Mouse (Mus musculus) heart, embryonic 15.5 days (tissue): ENCODE data around the gene Pdgfc. TPM values are rescaled to one million over a fixed set of nuclear protein-coding genes. Genes with fewer than 3 reads are reported as not detected.
A peak's percentile ranks its signal among the peaks of the same experiment; 100 is the strongest.

Source experiments
- ATAC-seq: fragments of 200-750 bp; cut with Nextera tagmentation; replicated peaks from 2 replicates; pipeline ENCODE4 v1.8.0; 2017; ENCODE audit warnings: low read depth, moderate TSS enrichment; ENCODE audit not compliant: insufficient number of reproducible peaks, insufficient read depth, low FRiP score
- H3K27ac ChIP-seq: fragments of 300-500 bp; sonication (generic); 2 replicates; pipeline ENCODE4 v1.5.1; 2015; ENCODE audit warnings: mild to moderate bottlenecking, inconsistent platforms
- H3K27me3 ChIP-seq: fragments of 300-500 bp; sonication (generic); 2 replicates; pipeline ENCODE4 v1.6.1; 2015; ENCODE audit warnings: inconsistent platforms
- H3K36me3 ChIP-seq: fragments of 300-500 bp; sonication (generic); 2 replicates; pipeline ENCODE4 v1.6.1; 2015; ENCODE audit warnings: mild to moderate bottlenecking, inconsistent platforms
- H3K4me1 ChIP-seq: fragments of 300-500 bp; sonication (generic); replicated peaks from 2 replicates; pipeline ENCODE4 v1.6.1; 2015; ENCODE audit warnings: inconsistent platforms
- H3K4me2 ChIP-seq: fragments of 300-500 bp; sonication (generic); 2 replicates; pipeline ENCODE4 v1.6.1; 2015; ENCODE audit warnings: inconsistent platforms, mild to moderate bottlenecking, moderate library complexity
- H3K4me3 ChIP-seq: fragments of 300-500 bp; sonication (generic); 2 replicates; pipeline ENCODE4 v1.5.1; 2015; ENCODE audit warnings: mild to moderate bottlenecking, inconsistent platforms
- H3K9ac ChIP-seq: fragments of 300-500 bp; sonication (generic); 2 replicates; pipeline ENCODE4 v1.6.1; 2015; ENCODE audit warnings: mild to moderate bottlenecking, inconsistent platforms
- H3K9me3 ChIP-seq: fragments of 300-500 bp; sonication (generic); replicated peaks from 2 replicates; pipeline ENCODE4 v1.6.1; 2016; ENCODE audit warnings: inconsistent platforms
- WGBS: fragments of 180-500 bp; shearing (Covaris S2); methylation state at CpG from one replicate; pipeline ENCODE4 v1.1.7; 2015; ENCODE audit warnings: mixed read lengths; 5-methylcytosine and 5-hydroxymethylcytosine counted together
- polyA plus RNA-seq: library from polyadenylated mRNA; unstranded; fragments of >200 nt; fragmentation: Nextera tagmentation; extraction: Ambion mirVana; gene quantifications from 2 replicates; pipeline ENCODE4 v1.2.1, GENCODE M21; 2015

Pdgfc gene
- 2.6 and 4.3 TPM in 2 replicates for polyA plus RNA-seq

DNA sequence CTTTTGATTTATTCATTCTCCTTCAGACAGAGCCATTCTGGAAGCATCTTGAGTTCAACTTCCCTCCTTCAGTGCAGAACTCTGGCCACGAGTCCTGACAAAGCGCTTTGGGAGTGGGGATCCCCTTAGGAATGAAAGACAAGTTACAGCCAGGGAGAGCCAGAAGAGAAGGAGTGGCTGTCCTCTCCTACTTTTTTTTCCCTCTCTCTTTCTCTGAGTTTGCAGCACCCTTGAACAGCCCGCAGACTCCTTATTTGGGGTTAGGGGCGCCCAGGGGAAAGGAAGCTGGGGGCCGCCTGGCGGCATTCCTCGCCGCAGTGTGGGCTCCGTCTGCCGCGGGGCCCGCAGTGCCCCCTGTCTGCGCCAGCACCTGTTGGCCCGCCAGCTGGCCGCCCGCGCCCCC, at the start of gene Pdgfc:
Pdgfc (plus strand) TSS at position 266 of the 403 bp plus-strand sequence.
- no peak; the same call in 1 of the 2 replicates for ATAC-seq
- peak within 1 kb of the TSS; percentile 88 for H3K4me2 ChIP-seq
- H3K36me3 ChIP-seq: no peaks in the 10 kb centered on the region
- peaks cover 16% of the 10 kb centered on the region for H3K4me1 ChIP-seq
- peak within 1 kb of the TSS; percentile 88 for H3K4me3 ChIP-seq
- peaks cover 4% of the 10 kb centered on the region; the same call in 1 of the 2 replicates for H3K27me3 ChIP-seq
- H3K9ac ChIP-seq: peak within 1 kb of the TSS; percentile 79
- peak within 1 kb of the TSS; percentile 78 for H3K27ac ChIP-seq
- WGBS: 2% methylated on average over 17 of the region's 17 CpGs
- H3K9me3 ChIP-seq: no peaks in the 10 kb centered on the region

- Histone ChIP-seq H3K4me1 (no peaks in the 10 kb centered on the region), H3K4me2 (no peak overlapping the region), H3K9me3 (no peaks in the 10 kb centered on the region), H3K27ac (no peak overlapping the region), H3K4me3 (no peak overlapping the region), H3K36me3 (no peaks in the 10 kb centered on the region), H3K27me3 (no peaks in the 10 kb centered on the region), H3K9ac (no peak overlapping the region)
- no peak for ATAC-seq
- 72% methylated on average over 3 of the region's 3 CpGs for WGBS
These were observed 27.0 kb upstream of the Pdgfc start for GRCm38 (mm10) chr3:81009245-81009644.

GRCm38 (mm10) chr3:81009899-81010298, 26.3 kb upstream of the Pdgfc start:
- Histone ChIP-seq H3K36me3 (no peaks in the 10 kb centered on the region), H3K4me3 (no peak overlapping the region), H3K4me2 (no peak overlapping the region), H3K9ac (no peak overlapping the region), H3K4me1 (no peaks in the 10 kb centered on the region), H3K27ac (no peak overlapping the region), H3K27me3 (no peaks in the 10 kb centered on the region), H3K9me3 (no peaks in the 10 kb centered on the region)
- 68% methylated on average over 3 of the region's 3 CpGs for WGBS
- no peak for ATAC-seq

DNA sequence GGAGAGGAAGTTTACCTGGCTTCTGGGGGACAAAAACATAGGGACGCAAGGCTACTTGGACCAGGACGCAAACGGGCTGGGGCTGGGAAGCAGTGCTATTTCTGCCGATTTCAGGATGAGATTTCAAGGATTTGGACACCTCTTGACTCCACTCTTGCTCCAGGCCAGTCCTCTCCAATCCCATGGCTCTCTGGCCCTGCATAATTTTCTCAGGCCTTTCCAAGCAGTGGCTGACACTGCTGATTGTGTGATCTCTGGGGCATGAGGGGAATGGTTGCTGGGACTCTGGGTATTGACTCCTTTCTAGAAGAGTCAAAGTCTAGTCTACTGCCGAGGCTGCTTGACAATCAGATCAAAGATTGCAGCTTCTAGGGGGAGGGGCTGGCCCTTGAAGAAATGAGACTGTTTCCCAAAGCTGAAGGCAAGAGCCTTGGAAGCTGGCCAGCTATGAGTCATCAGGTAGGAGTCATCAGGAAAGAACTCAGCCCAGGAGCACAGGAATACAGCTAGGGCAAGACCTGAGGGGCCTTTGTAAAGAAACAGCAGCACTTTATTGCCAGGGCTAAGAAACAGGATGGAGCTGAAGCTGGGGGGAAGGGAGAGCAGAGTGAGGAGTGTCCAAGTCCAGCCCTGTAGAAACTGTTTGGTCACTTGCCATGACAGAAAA, 18.7 kb upstream of the Pdgfc start:
- no peaks in the 10 kb centered on the region for H3K9me3 ChIP-seq
- H3K4me1 ChIP-seq: peaks cover 6% of the 10 kb centered on the region
- H3K4me2 ChIP-seq: no peak overlapping the region
- no peaks in the 10 kb centered on the region for H3K36me3 ChIP-seq
- H3K9ac ChIP-seq: no peak overlapping the region
- H3K27me3 ChIP-seq: no peaks in the 10 kb centered on the region
- WGBS: 70% methylated on average over 5 of the region's 5 CpGs
- H3K4me3 ChIP-seq: no peak overlapping the region
- H3K27ac ChIP-seq: no peak overlapping the region
- peak; percentile 60; the same call in 1 of the 2 replicates for ATAC-seq

DNA sequence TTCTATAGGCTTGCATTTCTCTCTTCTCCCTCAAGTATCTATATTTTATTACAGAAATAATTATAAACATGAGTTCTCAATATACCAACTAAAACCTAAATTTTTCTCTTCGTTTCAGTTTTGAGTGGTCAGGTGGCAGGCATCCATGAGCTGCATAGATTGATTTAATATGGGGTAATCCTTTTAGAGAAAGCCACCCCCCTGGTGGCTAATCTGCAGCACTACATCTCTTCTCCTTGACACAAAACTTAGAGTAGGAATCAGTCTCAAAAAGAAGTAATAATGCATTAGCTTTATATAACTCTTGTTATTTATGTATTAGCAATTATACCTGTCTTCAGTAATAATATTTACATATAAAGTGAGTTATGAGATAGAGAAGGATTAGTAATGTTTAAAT, 16.2 kb upstream of the Pdgfc start:
- Histone ChIP-seq H3K4me3 (no peak overlapping the region), H3K27me3 (no peaks in the 10 kb centered on the region), H3K4me1 (peaks cover 6% of the 10 kb centered on the region), H3K9ac (no peak overlapping the region), H3K36me3 (no peaks in the 10 kb centered on the region), H3K4me2 (no peak overlapping the region), H3K27ac (no peak overlapping the region), H3K9me3 (no peaks in the 10 kb centered on the region)
- no peak for ATAC-seq
- 33% methylated on average over 1 of the region's 1 CpGs for WGBS

DNA sequence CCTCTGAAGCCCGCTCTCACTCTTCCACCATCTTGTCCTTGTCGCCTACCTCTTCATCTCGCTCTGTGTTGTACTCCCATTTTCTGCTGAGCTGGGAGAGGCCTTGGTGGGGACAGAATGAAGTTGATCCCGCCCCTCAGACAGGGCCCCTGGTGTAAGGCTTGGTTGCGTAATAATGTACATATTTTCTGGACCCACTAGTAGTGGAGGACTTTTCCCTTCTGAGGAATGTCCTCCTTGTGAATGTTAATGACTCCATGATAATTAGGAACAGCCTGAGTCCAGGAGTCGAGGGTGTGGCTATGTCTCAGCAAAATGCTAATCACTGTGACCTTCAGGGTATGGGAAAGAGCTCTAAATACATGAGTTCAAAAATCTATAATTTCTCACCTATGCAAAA, 14.4 kb upstream of the Pdgfc start:
- H3K4me2 ChIP-seq: no peak overlapping the region
- H3K4me1 ChIP-seq: peaks cover 6% of the 10 kb centered on the region
- H3K36me3 ChIP-seq: no peaks in the 10 kb centered on the region
- no peak overlapping the region for H3K9ac ChIP-seq
- no peak overlapping the region for H3K4me3 ChIP-seq
- H3K27me3 ChIP-seq: no peaks in the 10 kb centered on the region
- H3K27ac ChIP-seq: no peak overlapping the region
- ATAC-seq: no peak
- WGBS: 87% methylated on average over 6 of the region's 6 CpGs
- no peaks in the 10 kb centered on the region for H3K9me3 ChIP-seq

DNA sequence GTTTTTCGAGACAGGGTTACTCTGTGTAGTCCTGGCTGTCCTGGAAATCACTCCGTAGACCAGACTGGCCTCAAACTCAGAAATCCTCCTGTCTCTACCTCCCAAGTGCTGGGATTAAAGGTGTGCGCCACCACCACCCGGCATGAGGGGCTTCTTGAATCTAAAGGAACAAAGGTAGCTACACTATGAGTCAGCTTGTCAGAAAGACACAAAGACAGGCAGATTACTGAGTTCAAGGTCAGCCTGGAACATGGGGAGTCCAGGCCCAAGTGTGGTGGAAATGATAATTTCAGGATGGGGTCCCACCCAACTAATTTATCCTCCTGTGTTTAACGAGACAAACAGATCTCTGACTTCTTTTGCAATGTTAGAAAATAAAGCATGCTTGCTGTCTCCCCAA, 13.9 kb upstream of the Pdgfc start:
- Histone ChIP-seq H3K36me3 (no peaks in the 10 kb centered on the region), H3K4me1 (peaks cover 6% of the 10 kb centered on the region), H3K9me3 (no peaks in the 10 kb centered on the region), H3K27me3 (no peaks in the 10 kb centered on the region), H3K27ac (no peak overlapping the region), H3K9ac (no peak overlapping the region), H3K4me3 (no peak overlapping the region), H3K4me2 (no peak overlapping the region)
- no peak for ATAC-seq
- 75% methylated on average over 5 of the region's 5 CpGs for WGBS

- Histone ChIP-seq H3K9ac (no peak overlapping the region), H3K27me3 (no peaks in the 10 kb centered on the region), H3K4me2 (no peak overlapping the region), H3K9me3 (no peaks in the 10 kb centered on the region), H3K4me1 (peaks cover 2% of the 10 kb centered on the region), H3K27ac (no peak overlapping the region), H3K4me3 (no peak overlapping the region), H3K36me3 (no peaks in the 10 kb centered on the region)
- ATAC-seq: no peak
- 53% methylated on average over 1 of the region's 1 CpGs for WGBS
These were observed 13.4 kb upstream of the Pdgfc start for GRCm38 (mm10) chr3:81022845-81023244.

DNA sequence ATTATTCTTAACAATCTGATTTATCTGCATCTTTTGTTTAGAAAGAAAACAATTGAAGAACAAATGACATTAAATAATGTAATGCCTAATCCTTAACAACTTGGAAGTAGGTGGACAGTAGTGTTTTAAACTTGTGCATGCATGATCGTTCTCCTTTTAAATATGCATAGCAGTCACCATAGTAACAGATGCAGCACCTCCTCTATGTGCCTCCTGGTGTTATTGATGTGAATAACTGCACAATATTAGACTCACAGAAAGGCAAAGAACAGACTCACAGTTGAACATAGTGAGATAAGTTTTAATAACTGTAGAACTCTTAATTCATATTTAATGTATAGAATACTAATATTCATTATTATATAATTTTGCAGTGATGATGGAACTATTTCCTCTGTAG, 12.6 kb upstream of the Pdgfc start:
- H3K4me3 ChIP-seq: no peak overlapping the region
- no peaks in the 10 kb centered on the region for H3K27me3 ChIP-seq
- no peaks in the 10 kb centered on the region for H3K9me3 ChIP-seq
- no peak for ATAC-seq
- H3K4me1 ChIP-seq: no peaks in the 10 kb centered on the region
- H3K9ac ChIP-seq: no peak overlapping the region
- no peak overlapping the region for H3K4me2 ChIP-seq
- H3K36me3 ChIP-seq: no peaks in the 10 kb centered on the region
- 76% methylated on average over 1 of the region's 1 CpGs for WGBS
- H3K27ac ChIP-seq: no peak overlapping the region

DNA sequence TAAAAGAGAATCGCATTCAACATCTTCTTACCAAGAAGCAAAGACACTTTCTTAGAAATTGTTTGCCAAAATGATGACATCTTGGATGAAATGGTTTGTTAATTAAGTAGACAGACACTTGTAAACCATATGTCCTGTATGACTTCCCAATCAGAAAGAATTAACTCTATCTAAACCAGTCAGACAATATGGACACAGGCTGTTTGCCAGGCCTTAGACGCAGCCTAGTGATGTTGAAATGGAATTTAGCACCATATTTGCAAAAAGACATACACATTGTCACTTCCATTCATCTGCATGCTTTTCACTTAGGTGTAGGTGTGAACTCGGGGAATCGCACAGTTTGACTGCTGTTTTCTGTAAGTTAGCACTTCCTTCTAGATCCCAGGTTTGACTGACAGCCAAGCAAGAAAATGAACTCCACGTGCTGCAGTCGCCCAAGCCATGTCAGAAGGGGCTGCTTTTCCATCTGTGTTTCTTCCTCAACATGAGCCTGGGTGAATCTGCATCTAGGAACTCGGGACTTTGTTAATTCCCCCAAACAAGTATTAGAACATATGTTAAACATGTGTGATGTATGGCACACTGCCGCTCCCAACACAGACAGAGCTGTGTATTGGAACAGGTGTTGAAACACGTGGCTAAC, 10.5 kb upstream of the Pdgfc start:
- H3K36me3 ChIP-seq: no peaks in the 10 kb centered on the region
- H3K4me2 ChIP-seq: no peak overlapping the region
- no peak overlapping the region for H3K4me3 ChIP-seq
- H3K27me3 ChIP-seq: no peaks in the 10 kb centered on the region
- H3K9ac ChIP-seq: no peak overlapping the region
- no peaks in the 10 kb centered on the region for H3K4me1 ChIP-seq
- WGBS: 62% methylated on average over 9 of the region's 9 CpGs
- H3K9me3 ChIP-seq: no peaks in the 10 kb centered on the region
- H3K27ac ChIP-seq: no peak overlapping the region
- no peak for ATAC-seq

DNA sequence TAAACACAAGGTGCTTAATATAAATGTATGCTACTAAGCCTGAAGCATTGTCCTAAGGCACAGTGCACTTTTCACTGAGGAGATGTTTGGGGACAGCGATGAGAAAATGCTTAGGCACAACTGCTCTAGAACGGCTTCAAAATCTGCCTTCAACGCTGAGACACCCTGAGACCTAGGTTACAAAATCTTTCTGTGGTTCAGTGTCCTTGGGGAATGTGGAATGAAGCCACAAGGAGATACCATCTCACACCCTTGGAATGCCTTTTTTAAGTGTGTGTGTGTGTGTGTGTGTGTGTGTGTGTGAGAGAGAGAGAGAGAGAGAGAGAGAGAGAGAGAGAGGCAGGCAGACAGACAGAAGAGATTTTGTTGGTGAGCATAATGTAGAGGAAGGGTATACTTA, 7.9 kb upstream of the Pdgfc start:
- H3K4me2 ChIP-seq: no peak overlapping the region
- no peaks in the 10 kb centered on the region for H3K9me3 ChIP-seq
- no peak overlapping the region for H3K9ac ChIP-seq
- no peaks in the 10 kb centered on the region for H3K4me1 ChIP-seq
- no peak overlapping the region for H3K27ac ChIP-seq
- H3K27me3 ChIP-seq: no peaks in the 10 kb centered on the region
- H3K36me3 ChIP-seq: no peaks in the 10 kb centered on the region
- no peak for ATAC-seq
- 83% methylated on average over 3 of the region's 3 CpGs for WGBS
- no peak overlapping the region for H3K4me3 ChIP-seq

DNA sequence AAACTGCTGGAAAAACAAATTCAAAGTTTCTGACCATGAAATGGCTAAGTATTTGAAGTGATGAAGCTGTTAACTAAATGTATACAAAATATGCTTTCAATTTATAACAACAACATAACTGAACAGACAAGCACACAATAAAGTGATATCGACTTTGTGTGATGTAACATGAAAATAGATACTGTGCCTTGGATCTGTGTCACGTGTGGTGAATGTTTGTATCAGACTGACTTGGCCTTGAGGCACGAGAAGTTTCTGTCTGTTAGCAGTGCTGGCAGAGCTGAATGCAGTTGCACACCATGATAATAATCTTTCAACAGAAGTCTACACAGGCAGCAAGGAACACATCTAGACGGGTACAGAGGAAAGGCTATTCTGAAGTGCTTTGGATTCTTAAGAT, 6.9 kb upstream of the Pdgfc start:
- no peak overlapping the region for H3K9ac ChIP-seq
- no peaks in the 10 kb centered on the region for H3K4me1 ChIP-seq
- no peak overlapping the region for H3K27ac ChIP-seq
- WGBS: 63% methylated on average over 4 of the region's 4 CpGs
- no peak for ATAC-seq
- no peaks in the 10 kb centered on the region for H3K9me3 ChIP-seq
- H3K27me3 ChIP-seq: no peaks in the 10 kb centered on the region
- H3K4me2 ChIP-seq: no peak overlapping the region
- no peaks in the 10 kb centered on the region for H3K36me3 ChIP-seq
- no peak overlapping the region for H3K4me3 ChIP-seq
